Mouse (Mus musculus) lung, embryonic 14.5 days (tissue): ENCODE measurements around the gene S100a11. TPM values are rescaled to one million over a fixed set of nuclear protein-coding genes. Genes with fewer than 3 reads are reported as not detected.

ENCODE experiments used
- ATAC-seq: fragments of 200-750 bp; cut with Nextera tagmentation; 2 replicates; pipeline ENCODE4 v1.8.0; 2017; ENCODE audit warnings: mild to moderate bottlenecking, moderate TSS enrichment, moderate library complexity; ENCODE audit not compliant: insufficient read depth
- DNase-seq: peaks from one replicate; pipeline ENCODE4 v3.0.0-alpha.2; 2015
- H3K27ac ChIP-seq: fragments of 300-500 bp; sonication (generic); 2 replicates; pipeline ENCODE4 v1.5.1; 2014; ENCODE audit warnings: low read depth, mild to moderate bottlenecking, moderate library complexity
- H3K27me3 ChIP-seq: fragments of 300-500 bp; sonication (generic); 2 replicates; pipeline ENCODE4 v1.6.1; 2014; ENCODE audit warnings: low read length, control low read depth; ENCODE audit not compliant: insufficient read depth
- H3K36me3 ChIP-seq: fragments of 300-500 bp; sonication (generic); 2 replicates; pipeline ENCODE4 v1.6.1; 2014; ENCODE audit warnings: control low read depth; ENCODE audit not compliant: insufficient read depth
- H3K4me1 ChIP-seq: fragments of 300-500 bp; sonication (generic); 2 replicates; pipeline ENCODE4 v1.6.1; 2014; ENCODE audit warnings: antibody characterized with exemption, control low read depth; ENCODE audit not compliant: insufficient read depth
- H3K4me2 ChIP-seq: fragments of 300-500 bp; sonication (generic); 2 replicates; pipeline ENCODE4 v1.6.1; 2014; ENCODE audit warnings: mild to moderate bottlenecking
- H3K4me3 ChIP-seq: fragments of 300-500 bp; sonication (generic); 2 replicates; pipeline ENCODE4 v1.5.1; 2014; ENCODE audit warnings: low read depth, low read length
- H3K9ac ChIP-seq: fragments of 300-500 bp; sonication (generic); 2 replicates; pipeline ENCODE4 v1.6.1; 2014
- H3K9me3 ChIP-seq: fragments of 300-500 bp; sonication (generic); 2 replicates; pipeline ENCODE4 v1.6.1; 2016; ENCODE audit warnings: low read depth, low read length, control low read depth
- CTCF ChIP-seq: IDR thresholded peaks from 2 replicates; pipeline ENCODE4 v1.5.1; 2016; ENCODE audit warnings: antibody characterized with exemption, low read depth
- WGBS: fragments of 180-500 bp; shearing (Covaris S2); extraction: QIAGEN DNeasy Blood & Tissue Kit; methylation state at CpG from one replicate; pipeline ENCODE4 v1.1.7; 2014; 5-methylcytosine and 5-hydroxymethylcytosine counted together
- polyA plus RNA-seq: library from polyadenylated mRNA; unstranded; fragments of >200 nt; fragmentation: Nextera tagmentation; extraction: Ambion mirVana; gene quantifications from 2 replicates; pipeline ENCODE4 v1.2.1, GENCODE M21; 2014

The S100a11 gene
- polyA plus RNA-seq, 1 experiment from 2014 or later, result 861 TPM

DNA sequence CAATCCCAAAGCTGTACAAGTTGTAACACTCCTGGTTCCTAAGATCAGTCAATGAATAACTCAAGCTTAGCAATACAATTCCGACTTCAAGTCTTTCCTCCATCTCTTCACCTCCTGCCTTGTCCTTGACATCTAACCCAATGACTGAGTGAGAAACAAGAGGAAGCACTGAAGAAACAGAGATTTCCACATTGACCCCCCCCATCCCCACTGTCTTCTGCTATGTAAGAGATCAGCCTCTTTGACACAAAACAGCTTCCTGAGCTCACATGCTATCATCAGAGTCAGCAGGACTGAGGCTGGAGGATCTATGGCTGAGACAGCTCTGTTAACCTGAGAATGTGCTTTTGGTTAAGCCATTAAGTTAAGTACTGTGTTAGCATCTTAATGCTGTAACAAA, 9.3 kb upstream of the S100a11 start:
- no peaks in the 10 kb centered on the region for H3K36me3 ChIP-seq
- 79% methylated on average over 1 of the region's 1 CpGs for WGBS
- no peaks in the 10 kb centered on the region for H3K4me1 ChIP-seq
- TF ChIP-seq CTCF, result no peak
- no peak overlapping the region for H3K4me2 ChIP-seq
- DNase-seq, result no peak
- no peak overlapping the region for H3K27ac ChIP-seq
- no peak for ATAC-seq
- no peak overlapping the region for H3K4me3 ChIP-seq
- H3K9ac ChIP-seq, result no peak overlapping the region
- no peaks in the 10 kb centered on the region for H3K27me3 ChIP-seq
- H3K9me3 ChIP-seq, result no peaks in the 10 kb centered on the region

DNA sequence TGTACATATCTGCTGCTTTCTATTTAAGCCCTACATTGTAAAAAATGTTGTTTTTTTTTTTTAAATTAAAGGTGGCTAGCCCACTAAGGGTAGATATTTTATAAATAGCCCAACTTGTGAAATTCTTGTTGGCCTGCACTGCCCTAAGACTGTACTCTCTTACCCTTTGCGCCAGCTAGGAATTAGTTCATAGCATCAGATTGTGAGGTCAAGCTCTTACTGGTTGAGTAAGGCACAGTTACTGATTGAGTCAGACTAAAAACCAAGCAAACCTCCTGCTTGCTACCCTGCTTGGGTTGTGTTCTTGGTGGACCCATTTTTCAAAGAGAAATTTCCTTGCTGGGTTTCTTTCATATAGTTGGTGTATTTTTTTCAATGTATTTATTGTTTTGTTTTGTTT, 8.5 kb upstream of the S100a11 start:
- DNase-seq (no peak), ATAC-seq (no peak)
- H3K36me3 ChIP-seq, result no peaks in the 10 kb centered on the region
- H3K4me1 ChIP-seq, result no peaks in the 10 kb centered on the region
- H3K9ac ChIP-seq, result no peak overlapping the region
- WGBS, result 90% methylated on average over 1 of the region's 1 CpGs
- no peak overlapping the region for H3K4me3 ChIP-seq
- H3K9me3 ChIP-seq, result no peaks in the 10 kb centered on the region
- H3K27me3 ChIP-seq, result no peaks in the 10 kb centered on the region
- H3K4me2 ChIP-seq, result no peak overlapping the region
- H3K27ac ChIP-seq, result no peak overlapping the region
- TF ChIP-seq CTCF, result no peak

DNA sequence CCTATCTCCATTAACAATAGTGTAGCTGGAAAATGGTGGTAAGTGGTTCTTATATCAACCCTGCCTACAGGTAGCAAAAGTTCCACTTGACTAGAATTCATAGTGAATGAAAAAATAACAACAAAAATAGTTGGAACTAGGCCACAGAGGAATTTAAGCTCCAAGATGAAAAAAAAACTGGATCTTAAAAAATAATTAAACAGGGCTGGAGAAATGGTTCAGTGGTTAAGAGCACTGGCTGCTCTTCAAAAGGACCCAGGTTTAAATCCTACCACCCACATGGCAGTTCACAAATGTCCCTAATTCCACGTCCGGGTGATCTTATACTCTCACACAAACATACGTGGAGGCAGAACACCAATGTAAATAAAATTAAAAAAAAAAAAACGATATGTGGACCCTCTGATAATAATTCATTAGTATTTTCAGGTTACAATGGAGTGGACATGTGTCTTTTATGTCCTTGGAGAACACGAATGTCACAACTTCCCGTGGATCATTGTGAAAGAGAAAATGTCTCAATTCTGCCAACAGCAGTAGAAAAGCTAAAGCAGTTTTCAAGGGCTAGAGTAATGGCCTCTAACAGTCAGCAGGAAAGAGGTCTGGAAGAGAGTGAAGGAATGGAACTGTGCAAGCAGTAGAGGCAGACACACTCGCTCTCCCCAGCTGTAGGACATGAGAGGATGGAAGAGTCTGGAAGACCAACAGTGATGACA, 7.7 kb upstream of the S100a11 start:
- TF ChIP-seq CTCF, result no peak
- Histone ChIP-seq H3K27ac (no peak overlapping the region), H3K9me3 (no peaks in the 10 kb centered on the region), H3K36me3 (no peaks in the 10 kb centered on the region), H3K9ac (no peak overlapping the region), H3K4me3 (no peak overlapping the region), H3K4me2 (no peak overlapping the region), H3K27me3 (no peaks in the 10 kb centered on the region), H3K4me1 (no peaks in the 10 kb centered on the region)
- 77% methylated on average over 7 of the region's 7 CpGs for WGBS
- no peak for DNase-seq
- no peak for ATAC-seq

DNA sequence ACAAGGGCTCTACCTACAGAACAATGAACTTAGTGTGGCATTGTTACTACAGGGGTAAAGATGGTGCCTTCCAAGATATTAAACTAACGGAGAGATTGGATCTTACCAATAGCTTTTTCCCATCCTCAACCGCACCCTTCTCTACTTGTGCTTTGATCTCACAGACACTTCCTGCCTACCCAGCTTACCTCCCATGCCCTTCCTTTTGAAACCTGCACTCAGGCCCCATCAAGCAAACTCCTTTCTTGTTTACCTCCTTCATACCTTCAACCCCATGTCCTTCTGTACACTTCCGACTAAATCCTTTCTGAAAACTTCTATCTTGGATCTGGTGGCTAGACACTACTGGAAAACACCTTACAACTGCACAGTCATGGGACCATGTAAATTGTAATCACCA, 5.7 kb upstream of the S100a11 start:
- no peaks in the 10 kb centered on the region for H3K27me3 ChIP-seq
- no peak for DNase-seq
- H3K4me1 ChIP-seq, result no peaks in the 10 kb centered on the region
- no peak for TF ChIP-seq CTCF
- no peak overlapping the region for H3K4me2 ChIP-seq
- H3K9me3 ChIP-seq, result no peaks in the 10 kb centered on the region
- no peak overlapping the region for H3K9ac ChIP-seq
- ATAC-seq, result no peak
- no peak overlapping the region for H3K27ac ChIP-seq
- H3K36me3 ChIP-seq, result no peaks in the 10 kb centered on the region
- 83% methylated on average over 3 of the region's 3 CpGs for WGBS
- H3K4me3 ChIP-seq, result no peak overlapping the region

DNA sequence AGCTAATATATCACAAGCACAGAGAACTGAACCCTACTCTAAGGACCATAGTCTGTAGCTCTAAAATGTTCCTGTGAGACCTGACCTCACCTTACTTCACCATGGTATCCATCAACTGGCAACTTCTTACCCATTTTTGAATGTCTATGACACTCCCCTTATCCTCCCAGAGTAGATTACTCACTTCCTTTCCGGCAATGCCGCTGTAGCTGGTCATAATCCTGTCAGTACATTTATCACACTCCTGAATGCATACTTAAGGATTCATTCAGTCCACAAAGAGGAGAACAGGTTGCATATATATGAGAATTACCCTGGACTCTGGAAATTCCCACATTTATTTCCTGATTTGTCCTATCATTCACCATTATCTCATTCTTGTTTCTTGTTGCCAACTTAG, 2.9 kb upstream of the S100a11 start:
- Histone ChIP-seq H3K4me2 (no peak overlapping the region), H3K4me1 (0 out of 2 replicates have a peak, but pooled peaks cover 4% of the 10 kb centered on the region), H3K27ac (no peak overlapping the region), H3K9ac (no peak overlapping the region), H3K27me3 (no peaks in the 10 kb centered on the region), H3K9me3 (no peaks in the 10 kb centered on the region), H3K4me3 (no peak overlapping the region), H3K36me3 (no peaks in the 10 kb centered on the region)
- no peak for DNase-seq
- no peak for TF ChIP-seq CTCF
- 65% methylated on average over 2 of the region's 2 CpGs for WGBS
- no peak for ATAC-seq

DNA sequence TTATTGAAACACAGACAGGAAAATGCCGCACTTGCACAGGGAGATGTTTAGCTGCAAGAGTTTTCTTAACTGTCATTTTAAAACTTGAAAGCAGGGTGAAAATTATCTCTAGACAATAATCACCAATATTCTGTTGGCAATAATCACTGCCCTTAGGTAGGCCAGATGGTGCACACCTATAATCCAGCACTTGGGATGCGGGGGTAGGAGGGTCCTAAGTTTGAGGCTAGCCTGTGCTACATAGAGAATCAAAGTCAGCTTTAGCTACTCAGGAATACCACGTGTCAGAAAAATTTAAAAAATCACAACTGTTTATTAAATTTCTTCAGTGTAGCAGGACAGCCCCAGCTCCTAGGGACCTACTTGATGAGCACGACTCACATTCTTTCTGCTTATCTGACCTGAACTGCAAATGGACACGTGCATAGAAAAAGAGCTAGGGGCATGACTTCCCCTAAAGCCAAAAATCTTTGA, 395 bp upstream of the S100a11 start:
- peak overlapping the region; percentile 61 for H3K4me3 ChIP-seq
- peak; percentile 21; the same call in 1 of the 2 replicates for ATAC-seq
- WGBS, result 43% methylated on average over 5 of the region's 5 CpGs
- TF ChIP-seq CTCF, result no peak
- peak overlapping the region; percentile 64 for H3K4me2 ChIP-seq
- no peaks in the 10 kb centered on the region for H3K27me3 ChIP-seq
- H3K36me3 ChIP-seq, result no peaks in the 10 kb centered on the region
- H3K9me3 ChIP-seq, result no peaks in the 10 kb centered on the region
- no peak for DNase-seq
- 0 out of 2 replicates have a peak, but pooled peaks cover 4% of the 10 kb centered on the region for H3K4me1 ChIP-seq
- peak overlapping the region; percentile 95; the same call in 1 of the 2 replicates for H3K27ac ChIP-seq
- peak overlapping the region; percentile 72 for H3K9ac ChIP-seq

DNA sequence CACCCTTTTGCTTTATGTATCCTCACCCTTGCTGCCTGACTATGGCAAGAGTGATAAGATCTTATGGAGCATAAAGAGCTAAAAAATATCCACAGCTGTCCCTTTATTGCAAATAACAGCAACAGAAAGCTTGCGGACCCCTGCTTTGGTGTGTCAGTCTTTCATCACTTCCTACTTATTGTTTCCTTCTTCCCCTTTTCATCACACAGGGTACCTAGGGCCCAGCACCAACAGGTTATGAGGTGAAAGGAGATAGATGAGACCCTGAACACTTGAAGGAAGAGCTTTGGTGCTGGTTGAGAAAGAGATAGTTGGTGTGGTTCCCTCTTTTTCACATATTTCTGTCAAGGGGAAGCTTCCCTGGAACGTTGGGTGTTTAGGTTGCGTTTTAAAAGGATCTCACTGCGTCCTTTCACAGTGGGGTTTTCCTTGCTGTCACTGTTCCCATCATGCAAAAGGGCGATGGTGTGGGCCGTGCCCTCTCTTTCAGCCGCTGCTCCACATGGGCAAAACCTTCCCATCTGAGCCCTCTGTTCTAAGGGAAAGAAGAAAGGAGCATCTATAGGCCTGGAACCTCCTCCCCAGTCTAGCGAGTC, 1.3 kb downstream of the S100a11 start:
- TF ChIP-seq CTCF, result no peak
- no peak overlapping the region for H3K27ac ChIP-seq

More for the DNA sequence above, 1.3 kb downstream of the S100a11 start:
- ATAC-seq, result no peak
- no peak for DNase-seq
- Histone ChIP-seq H3K9me3 (no peaks in the 10 kb centered on the region), H3K27me3 (no peaks in the 10 kb centered on the region), H3K4me2 (peak overlapping the region; percentile 64), H3K4me3 (peak overlapping the region; percentile 61), H3K36me3 (peaks cover 9% of the 10 kb centered on the region; the same call in 1 of the 2 replicates), H3K4me1 (0 out of 2 replicates have a peak, but pooled peaks cover 4% of the 10 kb centered on the region), H3K9ac (peak overlapping the region; percentile 72; the same call in 1 of the 2 replicates)
- 82% methylated on average over 8 of the region's 8 CpGs for WGBS
